Mouse (Mus musculus): ENCODE measurements around the gene Crlf1.

GRCm38 (mm10) chr8:70540013-70540506, 47.1 kb downstream of the Crlf1 start:
- TF ChIP-seq POLR2A (IDR thresholded peaks at IDR 0.05; ENCODE audit: control insufficient read depth, extremely low read depth, insufficient read depth, low read length, poor library complexity), result no peak
- TF ChIP-seq CTCF (IDR thresholded peaks at IDR 0.05; ENCODE audit: borderline replicate concordance, control insufficient read depth, extremely low read depth, insufficient read depth, low read length, poor library complexity), result no peak
